Mouse (Mus musculus): ENCODE measurements at regions not wholly inside any gene's neighbourhood (a gene's known extent, or its start where the extent isn't known, plus 50 kb on each side); places are given as distances from the start of the nearest gene placed in this dataset.

- intact Hi-C loops (cut with DNase I), result no loop called here
- DNase-seq, result peak; percentile 52
Measured at GRCm38 (mm10) chr16:93418246-93418645, 185.6 kb downstream of the Setd4 start.

- intact Hi-C loops (cut with DNase I), result no loop called here
- no peak for DNase-seq
Measured at GRCm38 (mm10) chr16:93417831-93418230, 186.0 kb downstream of the Setd4 start.

- intact Hi-C loops (cut with DNase I), result no loop called here
- DNase-seq, result no peak
Measured at GRCm38 (mm10) chr16:93392024-93392675, 211.7 kb downstream of the Setd4 start.

- DNase-seq, result no peak
- intact Hi-C loops (cut with DNase I), result no loop called here
Measured at GRCm38 (mm10) chr16:93387578-93388116, 216.2 kb downstream of the Setd4 start.

- intact Hi-C loops (cut with DNase I), result no loop called here
- no peak for DNase-seq
Measured at GRCm38 (mm10) chr16:93384039-93384537, 219.8 kb downstream of the Setd4 start.

GRCm38 (mm10) chr16:93382945-93383344 lies 220.9 kb downstream of the Setd4 start:
- DNase-seq, result no peak
- intact Hi-C loops (cut with DNase I), result no loop called here

- peak; percentile 41 for DNase-seq
- intact Hi-C loops (cut with DNase I), result no loop called here
Measured at GRCm38 (mm10) chr16:93380717-93381671, 222.9 kb downstream of the Setd4 start.

GRCm38 (mm10) chr16:93380117-93380516 lies 223.7 kb downstream of the Setd4 start:
- DNase-seq, result no peak
- intact Hi-C loops (cut with DNase I), result no loop called here

- DNase-seq, result no peak
- intact Hi-C loops (cut with DNase I), result no loop called here
Measured at GRCm38 (mm10) chr16:93379611-93380010, 224.3 kb downstream of the Setd4 start.

- intact Hi-C loops (cut with DNase I), result no loop called here
- DNase-seq, result no peak
Measured at GRCm38 (mm10) chr16:93374669-93375068, 229.2 kb downstream of the Setd4 start.

- intact Hi-C loops (cut with DNase I), result no loop called here
- DNase-seq, result no peak
Measured at GRCm38 (mm10) chr16:93369766-93370146, 234.1 kb downstream of the Setd4 start.

GRCm38 (mm10) chr16:93368824-93369765 lies 234.8 kb downstream of the Setd4 start:
- peak; percentile 69 for DNase-seq
- intact Hi-C loops (cut with DNase I), result no loop called here

GRCm38 (mm10) chr16:93367995-93368394 lies 235.9 kb downstream of the Setd4 start:
- intact Hi-C loops (cut with DNase I), result no loop called here
- no peak for DNase-seq

GRCm38 (mm10) chr16:93367246-93367805 lies 236.5 kb downstream of the Setd4 start:
- intact Hi-C loops (cut with DNase I), result no loop called here

GRCm38 (mm10) chr16:93366383-93366941 lies 237.4 kb downstream of the Setd4 start:
- no peak for DNase-seq
- intact Hi-C loops (cut with DNase I), result no loop called here

More at GRCm38 (mm10) chr16:93367246-93367805, 236.5 kb downstream of the Setd4 start:
- DNase-seq, result no peak

GRCm38 (mm10) chr16:93365236-93365951 lies 238.5 kb downstream of the Setd4 start:
- DNase-seq, result no peak
- intact Hi-C loops (cut with DNase I), result no loop called here

GRCm38 (mm10) chr16:93359772-93360171 lies 244.1 kb downstream of the Setd4 start:
- DNase-seq, result no peak
- intact Hi-C loops (cut with DNase I), result no loop called here

- DNase-seq, result no peak
- intact Hi-C loops (cut with DNase I), result no loop called here
Measured at GRCm38 (mm10) chr16:93358613-93359012, 245.2 kb downstream of the Setd4 start.

GRCm38 (mm10) chr16:93358166-93358565 lies 245.7 kb downstream of the Setd4 start:
- intact Hi-C loops (cut with DNase I), result no loop called here
- DNase-seq, result no peak

Measured in left cerebral cortex, postnatal 4 days (tissue).